Mouse (Mus musculus) v-Abl transformed pro-B cells (cell line): ENCODE data around the gene Gpt2.

Source experiments
- in situ Hi-C, 2 experiments: fragments of 400-800 bp; cut with MboI; formaldehyde crosslinking; loops; one replicate each; pipeline ENCODE4 v1.15.1; 2025; ENCODE audit not compliant: unreplicated experiment in 2 of 2

The Gpt2 gene

DNA sequence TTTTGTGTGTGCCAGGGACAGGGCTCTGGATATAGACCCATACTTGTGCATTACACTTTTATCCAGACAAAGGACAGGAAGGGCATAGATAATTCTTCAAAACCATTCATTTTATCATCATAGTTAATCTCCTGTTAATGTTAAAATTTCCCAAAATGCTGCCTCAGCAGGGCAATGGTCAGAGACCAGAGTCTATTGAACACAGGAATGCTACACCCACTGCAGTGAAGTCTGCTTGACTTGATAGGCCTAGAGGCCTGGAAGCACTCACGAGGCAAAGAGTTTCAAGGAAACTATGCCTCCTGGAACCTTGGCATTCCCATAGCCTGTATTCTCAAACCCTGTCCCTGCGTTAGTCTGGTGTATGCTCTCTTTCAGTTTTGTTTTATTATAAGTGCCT is 12.7 kb upstream of the Gpt2 start:
- in situ Hi-C loops = no loop called here

DNA sequence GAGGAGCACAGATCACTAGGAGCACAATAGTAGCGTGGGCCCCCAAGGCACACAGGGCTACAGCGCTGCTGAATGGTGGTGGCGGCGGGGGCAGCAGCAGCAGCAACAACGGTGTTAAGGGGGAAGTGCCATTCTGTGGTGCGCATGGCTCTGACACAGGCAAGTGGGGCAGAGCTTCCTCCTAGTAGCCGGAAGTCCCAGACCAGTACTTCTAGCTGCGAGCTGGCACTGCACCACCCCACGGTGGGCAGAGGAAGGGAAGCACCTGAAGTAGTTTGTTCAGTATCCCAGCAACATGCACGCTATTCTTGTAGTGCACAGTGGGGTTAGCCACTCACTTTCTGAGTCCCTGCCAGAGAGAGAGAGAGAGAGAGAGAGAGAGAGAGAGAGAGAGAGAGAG is 10.5 kb upstream of the Gpt2 start:
- in situ Hi-C loops = no loop called here

DNA sequence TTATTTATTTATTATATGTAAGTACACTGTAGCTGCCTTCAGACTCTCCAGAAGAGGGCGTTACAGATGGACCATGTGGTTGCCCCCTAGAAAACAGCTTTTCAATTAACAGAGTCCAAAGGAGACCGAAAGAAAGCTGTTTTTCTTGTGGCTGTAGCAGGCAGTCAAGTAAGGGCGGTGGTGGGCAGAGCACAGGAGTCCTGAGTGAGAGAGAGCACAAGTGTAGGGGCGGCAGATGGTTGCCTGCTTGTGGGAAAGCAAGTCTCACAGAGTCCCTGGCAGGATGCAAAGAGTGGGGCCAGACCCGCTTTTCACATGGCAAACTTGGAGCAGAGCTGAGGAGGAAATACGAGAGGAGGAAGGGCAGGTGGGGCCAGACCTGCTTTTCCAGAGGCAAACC is 9.9 kb upstream of the Gpt2 start:
- in situ Hi-C loops = no loop called here

DNA sequence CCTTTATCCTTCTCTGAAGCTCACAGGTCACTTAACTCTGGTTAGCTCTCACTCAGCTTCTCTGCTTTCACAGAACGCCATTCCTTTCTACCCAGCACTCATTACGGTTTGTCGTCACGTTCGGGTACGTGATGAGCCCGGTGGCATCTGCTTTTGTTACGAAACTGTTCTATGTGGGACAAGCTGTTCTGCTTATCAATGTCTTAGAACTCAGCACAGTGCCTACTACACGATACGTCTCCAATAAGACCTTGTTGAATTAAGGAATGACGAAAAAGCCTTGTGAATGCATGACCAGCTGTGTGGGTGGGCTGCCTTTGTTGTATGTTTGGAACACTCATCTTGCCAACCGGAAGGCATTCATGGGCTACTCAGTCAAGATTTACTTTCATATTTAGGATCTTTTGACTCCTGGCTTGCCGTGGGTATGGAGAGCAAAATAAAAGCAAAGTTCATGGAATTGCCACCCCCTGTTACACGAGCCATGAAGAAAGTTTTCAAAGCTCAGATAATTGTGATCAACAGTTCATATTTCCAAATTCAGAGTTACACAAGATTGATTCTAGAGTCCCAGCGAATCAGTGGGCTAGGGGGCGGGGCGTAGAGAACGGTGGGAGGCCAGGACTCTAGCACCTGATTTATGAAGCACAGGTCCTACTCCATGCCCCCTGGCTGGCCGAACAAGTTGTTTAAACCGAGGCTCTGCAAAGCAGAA is 4.3 kb upstream of the Gpt2 start:
- in situ Hi-C loops = no loop called here

DNA sequence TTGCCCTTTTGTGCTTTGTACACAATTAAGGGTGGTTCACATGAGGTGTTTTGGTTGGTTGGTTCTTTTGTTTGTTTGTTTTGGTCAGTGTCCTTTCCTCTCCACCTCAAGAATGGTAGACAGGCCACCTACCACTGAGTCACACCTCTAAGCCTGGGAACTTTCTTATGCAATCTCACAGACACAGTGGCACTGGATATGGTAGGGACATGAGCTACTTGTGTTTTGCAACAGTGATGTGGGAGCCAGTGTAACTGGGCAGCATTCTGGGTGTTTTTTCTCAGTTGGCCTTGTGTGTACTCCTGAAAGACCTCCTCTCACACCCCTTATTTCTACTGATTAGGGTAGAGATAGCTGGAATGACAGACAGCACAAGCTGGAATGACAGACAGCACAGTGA is 3.7 kb upstream of the Gpt2 start:
- in situ Hi-C loops = no loop called here

- in situ Hi-C loops = no loop called here
Measured at GRCm38 (mm10) chr8:85489546-85489945, 2.8 kb upstream of the Gpt2 start.

DNA sequence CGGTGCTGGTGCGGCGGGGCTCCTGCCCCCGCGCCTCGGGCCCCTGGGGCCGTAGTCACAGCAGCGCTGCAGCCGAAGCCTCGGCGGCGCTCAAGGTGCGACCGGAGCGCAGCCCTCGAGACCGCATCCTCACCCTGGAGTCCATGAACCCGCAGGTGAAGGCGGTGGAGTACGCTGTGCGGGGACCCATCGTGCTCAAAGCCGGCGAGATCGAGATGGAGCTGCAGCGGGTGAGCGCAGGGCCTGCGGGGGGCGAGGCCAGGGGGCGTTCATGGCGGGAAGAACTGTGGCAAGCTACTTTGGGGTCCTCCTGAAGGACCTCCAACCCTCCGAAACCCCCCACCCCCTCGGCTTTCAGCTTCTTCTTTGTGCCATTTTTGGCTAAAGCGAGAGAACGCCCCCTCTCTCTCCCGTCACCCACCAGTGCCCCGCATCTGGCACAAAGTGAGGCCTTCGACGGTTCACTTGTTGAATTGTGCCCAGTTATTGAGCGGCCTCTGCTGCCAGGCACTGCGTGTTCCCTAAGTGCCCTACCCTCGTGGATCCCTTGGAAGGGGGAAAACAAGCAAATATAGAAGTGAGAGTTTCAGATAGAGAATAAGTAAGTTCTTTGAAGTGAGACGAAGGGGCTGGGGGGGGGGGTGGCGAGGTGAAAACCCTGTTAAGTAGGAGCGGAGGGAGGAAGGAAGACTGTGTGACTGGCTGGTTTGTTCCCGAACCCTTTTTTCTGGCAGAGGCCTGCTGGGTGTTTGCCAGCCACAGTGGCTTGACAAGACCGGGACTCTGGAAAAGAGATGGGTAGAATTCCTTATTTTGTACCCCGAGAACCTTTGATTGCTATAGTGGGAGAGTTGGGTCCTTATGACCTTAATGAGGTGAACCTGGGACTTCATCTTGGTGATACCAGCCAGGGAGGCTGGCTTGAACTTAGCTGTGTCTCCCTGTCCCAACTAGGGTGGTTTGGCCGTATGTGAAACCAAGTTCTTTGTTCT is 860 bp downstream of the Gpt2 start:
- in situ Hi-C loops = no loop called here

DNA sequence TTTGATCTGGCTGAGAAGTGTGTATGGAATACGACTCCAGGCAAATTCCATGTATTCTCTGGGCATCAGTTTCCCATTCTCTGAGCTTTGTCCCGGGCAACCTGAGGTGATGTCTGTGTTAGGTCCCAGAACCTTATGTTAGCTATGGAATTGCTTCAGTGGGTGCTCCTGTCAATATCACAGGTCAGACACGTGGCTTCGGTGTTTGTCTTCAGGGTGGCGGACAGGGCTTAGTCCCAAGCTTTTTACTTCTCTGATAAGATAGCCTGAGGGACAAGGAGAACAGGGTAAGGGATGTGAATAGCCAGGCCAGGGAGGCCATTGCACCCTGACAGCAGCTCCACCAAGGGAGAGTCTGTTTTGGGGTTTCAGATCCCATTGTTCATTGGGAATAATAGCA is 3.7 kb downstream of the Gpt2 start:
- in situ Hi-C loops = no loop called here

DNA sequence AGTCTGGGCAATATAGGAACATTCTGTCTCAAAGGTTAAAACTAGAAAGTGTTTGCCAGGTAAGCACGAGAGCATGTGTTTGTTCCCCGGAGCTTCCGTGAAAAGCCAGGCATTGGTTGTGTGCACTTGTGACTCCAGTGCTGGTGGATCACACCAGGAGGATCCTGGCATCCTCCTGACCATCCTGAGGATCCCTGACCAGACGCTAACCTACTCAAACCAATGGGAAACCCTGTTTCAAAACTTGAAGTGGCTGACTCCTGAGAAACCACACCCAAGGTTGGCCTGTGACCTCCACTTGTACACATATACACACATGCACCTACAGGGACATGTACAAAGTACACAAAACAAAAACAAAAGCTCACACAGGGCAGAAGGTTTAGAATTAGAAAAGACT is 4.4 kb downstream of the Gpt2 start:
- in situ Hi-C loops = no loop called here

GRCm38 (mm10) chr8:85498577-85498976 is 6.2 kb downstream of the Gpt2 start:
- in situ Hi-C loops = no loop called here

DNA sequence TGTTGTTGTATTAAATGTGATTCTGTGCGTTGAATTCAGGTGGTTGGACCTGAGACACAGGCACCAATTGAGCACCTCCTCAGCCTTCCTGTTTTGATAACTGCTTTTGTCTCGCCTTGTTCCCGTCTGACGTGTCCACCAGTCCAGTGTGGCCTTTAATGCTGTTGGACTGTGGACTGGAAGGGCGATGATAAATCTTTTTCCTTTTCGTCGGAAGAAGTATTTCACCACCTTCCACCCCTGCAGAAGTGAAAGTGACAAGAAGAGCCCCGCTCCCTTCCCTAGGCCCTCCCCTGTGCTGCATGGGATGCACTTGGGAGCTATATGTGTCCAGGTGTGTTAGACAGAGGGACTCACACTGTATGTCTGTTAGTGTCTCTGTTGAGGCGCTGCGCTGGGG is 8.1 kb downstream of the Gpt2 start:
- in situ Hi-C loops = no loop called here

DNA sequence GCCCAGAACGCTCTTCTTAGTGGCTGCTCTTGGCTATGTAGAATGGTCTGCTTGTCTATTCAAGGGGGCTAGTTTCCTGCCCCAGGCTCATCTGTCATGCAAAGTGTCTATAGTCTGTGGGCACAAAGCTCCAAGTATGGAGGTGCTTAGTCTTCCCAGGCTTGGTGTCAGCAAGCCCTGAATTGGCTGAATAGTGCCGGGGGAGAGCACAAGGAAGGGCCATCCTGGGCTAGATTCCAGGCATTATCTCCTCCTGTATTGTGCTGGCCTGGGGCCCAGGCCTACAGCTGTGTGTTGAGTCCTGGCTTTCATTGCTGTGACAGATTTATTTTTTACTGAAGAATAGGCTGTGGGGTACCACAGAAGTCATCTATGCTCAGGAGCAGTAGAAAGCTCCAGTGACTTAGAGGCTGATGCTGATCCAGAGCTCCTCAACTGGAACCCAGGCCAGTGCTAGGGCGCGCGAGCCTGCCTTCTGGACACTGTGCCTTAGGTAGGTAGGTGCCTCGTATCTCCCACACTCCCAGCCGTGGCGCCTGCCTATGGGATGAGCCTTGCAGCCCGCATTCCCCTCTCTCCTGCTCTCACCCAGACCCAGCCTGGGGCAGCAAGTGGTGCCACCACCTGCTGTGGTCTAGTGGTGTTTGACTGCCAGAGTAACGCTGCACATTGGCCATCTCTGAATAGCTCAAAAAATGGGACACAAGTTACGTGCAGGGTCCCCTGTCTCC is 8.7 kb downstream of the Gpt2 start:
- in situ Hi-C loops = no loop called here

- in situ Hi-C loops = no loop called here
Measured at GRCm38 (mm10) chr8:85502381-85502780, 10.0 kb downstream of the Gpt2 start.

DNA sequence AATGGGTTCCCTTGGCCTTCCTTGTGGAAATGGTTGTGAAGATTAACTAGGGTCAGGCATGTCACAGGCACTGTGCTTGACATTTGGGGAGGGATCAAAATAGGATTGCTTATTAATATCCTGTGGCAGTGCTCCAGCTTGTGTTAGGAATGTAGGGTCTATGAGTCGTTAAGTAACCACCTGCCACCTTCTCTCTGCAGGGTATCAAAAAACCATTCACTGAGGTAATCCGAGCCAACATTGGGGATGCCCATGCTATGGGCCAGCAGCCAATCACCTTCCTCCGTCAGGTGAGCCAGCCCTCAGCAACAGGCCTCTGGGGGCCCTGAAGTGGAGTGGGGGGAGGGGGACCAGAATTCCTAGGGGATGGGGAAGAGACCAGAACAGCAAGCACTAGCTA is 10.7 kb downstream of the Gpt2 start:
- in situ Hi-C loops = no loop called here

- in situ Hi-C loops = no loop called here
Measured at GRCm38 (mm10) chr8:85504704-85505103, 12.3 kb downstream of the Gpt2 start.

GRCm38 (mm10) chr8:85506620-85507019 is 14.2 kb downstream of the Gpt2 start:
- in situ Hi-C loops = no loop called here

DNA sequence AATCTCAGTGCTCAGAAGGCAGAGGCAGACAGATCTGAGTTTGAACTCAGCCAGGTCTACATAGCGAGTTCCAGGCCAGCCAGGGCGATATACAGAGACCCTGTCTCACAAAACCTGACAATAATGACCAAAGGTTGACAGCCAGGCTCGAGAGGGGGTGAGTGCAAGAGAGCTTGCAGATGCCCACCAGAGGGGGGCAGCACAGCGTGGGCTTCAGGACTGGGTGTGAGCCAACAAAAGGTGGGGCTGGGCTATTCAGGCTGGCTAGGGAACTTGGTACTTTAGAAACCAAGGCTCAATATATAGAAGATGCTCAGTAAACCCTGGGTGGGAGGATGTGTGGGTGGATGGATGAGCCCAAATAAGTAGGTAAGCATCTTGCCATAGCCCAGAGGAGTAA is 16.3 kb downstream of the Gpt2 start:
- in situ Hi-C loops = no loop called here

DNA sequence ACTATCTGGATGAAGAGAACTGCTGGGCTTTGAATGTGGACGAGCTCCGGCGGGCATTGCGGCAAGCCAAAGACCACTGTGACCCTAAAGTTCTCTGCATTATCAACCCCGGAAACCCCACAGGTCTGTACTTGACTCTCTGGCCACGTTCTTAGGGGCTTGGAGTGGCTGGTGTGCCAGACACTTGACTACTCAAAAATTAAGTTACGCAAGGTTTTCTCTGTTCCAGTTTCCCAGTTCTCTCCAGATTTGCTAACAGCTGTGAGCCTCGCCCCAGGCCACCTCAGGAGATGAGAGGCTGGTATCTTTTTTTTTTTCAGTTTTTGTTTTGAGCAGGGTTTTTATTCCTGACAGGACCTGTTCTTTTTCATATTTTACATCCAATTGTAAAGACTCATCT is 19.9 kb downstream of the Gpt2 start:
- in situ Hi-C loops = no loop called here

DNA sequence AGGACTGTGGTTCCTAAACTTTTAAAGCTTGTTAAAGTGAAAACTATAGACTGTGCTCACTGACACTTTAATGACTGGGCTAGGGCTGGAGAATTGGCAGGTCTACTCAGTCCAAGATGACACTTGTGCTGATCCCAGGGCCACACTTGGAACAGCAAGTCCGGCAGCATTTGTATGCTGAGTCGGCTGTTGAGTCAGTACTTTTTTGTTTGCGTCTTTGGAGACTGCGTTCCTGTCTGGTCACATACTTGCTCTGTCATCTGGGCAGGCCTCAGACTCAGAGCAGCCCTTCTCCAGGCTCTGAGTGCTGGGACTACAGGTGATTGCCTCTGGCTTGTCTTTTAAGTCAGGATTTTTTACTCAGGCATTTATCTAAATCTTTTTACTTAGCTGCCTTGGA is 20.9 kb downstream of the Gpt2 start:
- in situ Hi-C loops = no loop called here

- in situ Hi-C loops = no loop called here
Measured at GRCm38 (mm10) chr8:85515391-85515790, 23.0 kb downstream of the Gpt2 start.

- in situ Hi-C loops = no loop called here
Measured at GRCm38 (mm10) chr8:85517336-85517735, 25.0 kb downstream of the Gpt2 start.
